Mouse (Mus musculus) forebrain, embryonic 12.5 days (tissue): ENCODE measurements around the gene Bax. TPM values are rescaled to one million over a fixed set of nuclear protein-coding genes. Genes with fewer than 3 reads are reported as not detected.
A peak's percentile ranks its signal among the peaks of the same experiment; 100 is the strongest.

Experiments
- ATAC-seq: fragments of 200-750 bp; cut with Nextera tagmentation; 2 replicates; pipeline ENCODE4 v1.8.0; 2017; ENCODE audit warnings: moderate TSS enrichment; ENCODE audit not compliant: low FRiP score
- H3K27ac ChIP-seq: fragments of 300-500 bp; sonication (generic); 2 replicates; pipeline ENCODE4 v1.5.1; 2016; ENCODE audit warnings: mild to moderate bottlenecking
- H3K27me3 ChIP-seq: fragments of 300-500 bp; sonication (generic); 2 replicates; pipeline ENCODE4 v1.6.1; 2016; ENCODE audit warnings: mild to moderate bottlenecking
- H3K36me3 ChIP-seq: fragments of 300-500 bp; sonication (generic); replicated peaks from 2 replicates; pipeline ENCODE4 v1.6.1; 2016; ENCODE audit warnings: mild to moderate bottlenecking
- H3K4me1 ChIP-seq: fragments of 300-500 bp; sonication (generic); 2 replicates; pipeline ENCODE4 v1.6.1; 2016
- H3K4me2 ChIP-seq: fragments of 300-500 bp; sonication (generic); 2 replicates; pipeline ENCODE4 v1.6.1; 2016; ENCODE audit warnings: mild to moderate bottlenecking, moderate library complexity
- H3K4me3 ChIP-seq: fragments of 300-500 bp; sonication (generic); replicated peaks from 2 replicates; pipeline ENCODE4 v1.5.1; 2016; ENCODE audit warnings: mild to moderate bottlenecking
- H3K9ac ChIP-seq: fragments of 300-500 bp; sonication (generic); 2 replicates; pipeline ENCODE4 v1.6.1; 2016; ENCODE audit warnings: mild to moderate bottlenecking
- H3K9me3 ChIP-seq: fragments of 300-500 bp; sonication (generic); 2 replicates; pipeline ENCODE4 v1.6.1; 2016
- WGBS: fragments of 180-500 bp; shearing (Covaris S2); methylation state at CpG from one replicate; pipeline ENCODE4 v1.1.7; 2016; 5-methylcytosine and 5-hydroxymethylcytosine counted together
- polyA plus RNA-seq: library from polyadenylated mRNA; unstranded; fragments of >200 nt; fragmentation: Nextera tagmentation; extraction: Ambion mirVana; gene quantifications from 2 replicates; pipeline ENCODE4 v1.2.1, GENCODE M21; 2016

The Bax gene
- polyA plus RNA-seq, 1 experiment from 2014 or later, result 256 TPM

GRCm38 (mm10) chr7:45447325-45447990 is 19.2 kb downstream of the Bax start:
- 31% methylated on average over 11 of the region's 11 CpGs for WGBS
- Histone ChIP-seq H3K4me2 (no peak overlapping the region), H3K9ac (no peak overlapping the region), H3K27ac (no peak overlapping the region), H3K9me3 (no peaks in the 10 kb centered on the region), H3K27me3 (no peaks in the 10 kb centered on the region), H3K4me1 (peaks cover 2% of the 10 kb centered on the region; the same call in 1 of the 2 replicates), H3K4me3 (no peak overlapping the region), H3K36me3 (peaks cover 51% of the 10 kb centered on the region)
- ATAC-seq, result no peak

- no peak overlapping the region for H3K9ac ChIP-seq
- H3K4me2 ChIP-seq, result no peak overlapping the region
- H3K27me3 ChIP-seq, result no peaks in the 10 kb centered on the region
- peaks cover 2% of the 10 kb centered on the region; the same call in 1 of the 2 replicates for H3K4me1 ChIP-seq
- H3K4me3 ChIP-seq, result no peak overlapping the region
- no peak for ATAC-seq
- H3K9me3 ChIP-seq, result no peaks in the 10 kb centered on the region
- no peak overlapping the region for H3K27ac ChIP-seq
- peaks cover 45% of the 10 kb centered on the region for H3K36me3 ChIP-seq
Observed at GRCm38 (mm10) chr7:45446589-45446988, 20.1 kb downstream of the Bax start.

GRCm38 (mm10) chr7:45443526-45444420 is 22.9 kb downstream of the Bax start:
- Histone ChIP-seq H3K9ac (0 out of 2 replicates have a peak overlapping the region, but pooled peaks have one; percentile 4), H3K9me3 (no peaks in the 10 kb centered on the region), H3K4me2 (no peak overlapping the region), H3K36me3 (peaks cover 54% of the 10 kb centered on the region), H3K27me3 (no peaks in the 10 kb centered on the region), H3K4me3 (no peak overlapping the region), H3K27ac (no peak overlapping the region), H3K4me1 (no peaks in the 10 kb centered on the region)
- no peak for ATAC-seq
- WGBS, result 90% methylated on average over 22 of the region's 22 CpGs

GRCm38 (mm10) chr7:45437521-45438276 is 29.0 kb downstream of the Bax start, which contains the start of gene Ruvbl2:
TSS of gene Ruvbl2 (minus strand) at chr7:45438096.
- H3K9me3 ChIP-seq, result no peaks in the 10 kb centered on the region
- WGBS, result 14% methylated on average over 19 of the region's 19 CpGs
- no peak within 1 kb of the TSS for H3K9ac ChIP-seq
- H3K27ac ChIP-seq, result no peak within 1 kb of the TSS
- H3K4me1 ChIP-seq, result peaks cover 43% of the 10 kb centered on the region
- peaks cover 20% of the 10 kb centered on the region for H3K36me3 ChIP-seq
- H3K4me2 ChIP-seq, result peak within 1 kb of the TSS; percentile 21
- no peak for ATAC-seq
- H3K4me3 ChIP-seq, result no peak within 1 kb of the TSS
- 0 out of 2 replicates have a peak, but pooled peaks cover 4% of the 10 kb centered on the region for H3K27me3 ChIP-seq

GRCm38 (mm10) chr7:45437046-45437445 is 29.7 kb downstream of the Bax start:
- no peak overlapping the region for H3K9ac ChIP-seq
- H3K4me3 ChIP-seq, result no peak overlapping the region
- no peak for ATAC-seq

GRCm38 (mm10) chr7:45436444-45436843 is 30.3 kb downstream of the Bax start:
- Histone ChIP-seq H3K4me1 (peaks cover 45% of the 10 kb centered on the region), H3K27me3 (0 out of 2 replicates have a peak, but pooled peaks cover 4% of the 10 kb centered on the region), H3K36me3 (peaks cover 24% of the 10 kb centered on the region), H3K9me3 (no peaks in the 10 kb centered on the region), H3K4me3 (no peak overlapping the region), H3K4me2 (no peak overlapping the region), H3K27ac (no peak overlapping the region), H3K9ac (peak overlapping the region; percentile 85; the same call in 1 of the 2 replicates)
- ATAC-seq, result no peak
- WGBS, result 93% methylated on average over 5 of the region's 5 CpGs

More at GRCm38 (mm10) chr7:45437046-45437445, 29.7 kb downstream of the Bax start:
- Histone ChIP-seq H3K36me3 (peaks cover 18% of the 10 kb centered on the region), H3K4me1 (peaks cover 45% of the 10 kb centered on the region), H3K9me3 (no peaks in the 10 kb centered on the region), H3K27me3 (0 out of 2 replicates have a peak, but pooled peaks cover 4% of the 10 kb centered on the region), H3K4me2 (peak overlapping the region; percentile 21; the same call in 1 of the 2 replicates), H3K27ac (no peak overlapping the region)
- 24% methylated on average over 6 of the region's 6 CpGs for WGBS

- ATAC-seq, result peak; percentile 30; the same call in 1 of the 2 replicates
- WGBS, result 4% methylated on average over 16 of the region's 16 CpGs
- Histone ChIP-seq H3K4me1 (peaks cover 45% of the 10 kb centered on the region), H3K4me3 (peak overlapping the region; percentile 76), H3K4me2 (peak overlapping the region; percentile 96), H3K27ac (peak overlapping the region; percentile 63; the same call in 1 of the 2 replicates), H3K36me3 (peaks cover 24% of the 10 kb centered on the region), H3K27me3 (0 out of 2 replicates have a peak, but pooled peaks cover 4% of the 10 kb centered on the region), H3K9me3 (no peaks in the 10 kb centered on the region), H3K9ac (peak overlapping the region; percentile 85)
Observed at GRCm38 (mm10) chr7:45435038-45435437, 31.7 kb downstream of the Bax start.

- peak; percentile 98 for ATAC-seq
- H3K9ac ChIP-seq, result peak within 1 kb of the TSS; percentile 88
- H3K4me2 ChIP-seq, result peak within 1 kb of the TSS; percentile 96
- H3K27ac ChIP-seq, result peak within 1 kb of the TSS; percentile 93
- peak within 1 kb of the TSS; percentile 76 for H3K4me3 ChIP-seq
- WGBS, result under 1% methylated on average over 45 of the region's 45 CpGs
- H3K36me3 ChIP-seq, result peaks cover 29% of the 10 kb centered on the region
- peaks cover 45% of the 10 kb centered on the region for H3K4me1 ChIP-seq
- 0 out of 2 replicates have a peak, but pooled peaks cover 4% of the 10 kb centered on the region for H3K27me3 ChIP-seq
- no peaks in the 10 kb centered on the region for H3K9me3 ChIP-seq
Observed at GRCm38 (mm10) chr7:45434203-45435015, 32.3 kb downstream of the Bax start, which contains the start of gene Gys1. TSS of gene Gys1 (plus strand) at chr7:45434844.

GRCm38 (mm10) chr7:45433835-45434202 is 32.9 kb downstream of the Bax start:
- peak overlapping the region; percentile 88 for H3K9ac ChIP-seq
- H3K36me3 ChIP-seq, result peaks cover 35% of the 10 kb centered on the region
- WGBS, result 3% methylated on average over 7 of the region's 7 CpGs
- peak overlapping the region; percentile 93 for H3K27ac ChIP-seq
- no peaks in the 10 kb centered on the region for H3K9me3 ChIP-seq
- H3K4me3 ChIP-seq, result peak overlapping the region; percentile 76
- H3K4me1 ChIP-seq, result peaks cover 45% of the 10 kb centered on the region
- ATAC-seq, result no peak
- H3K4me2 ChIP-seq, result peak overlapping the region; percentile 96
- H3K27me3 ChIP-seq, result 0 out of 2 replicates have a peak, but pooled peaks cover 4% of the 10 kb centered on the region

- H3K4me3 ChIP-seq, result no peak overlapping the region
- ATAC-seq, result no peak
- peaks cover under 1% of the 10 kb centered on the region; the same call in 1 of the 2 replicates for H3K27me3 ChIP-seq
- 91% methylated on average over 8 of the region's 8 CpGs for WGBS
- no peak overlapping the region for H3K27ac ChIP-seq
- H3K4me1 ChIP-seq, result no peaks in the 10 kb centered on the region
- no peak overlapping the region for H3K9ac ChIP-seq
- H3K4me2 ChIP-seq, result no peak overlapping the region
- H3K36me3 ChIP-seq, result peaks cover 94% of the 10 kb centered on the region
- H3K9me3 ChIP-seq, result no peaks in the 10 kb centered on the region
Observed at GRCm38 (mm10) chr7:45426556-45426955, 40.1 kb downstream of the Bax start.

- H3K27me3 ChIP-seq, result peaks cover 54% of the 10 kb centered on the region
- no peak overlapping the region for H3K4me3 ChIP-seq
- ATAC-seq, result no peak
- no peak overlapping the region for H3K4me2 ChIP-seq
- H3K27ac ChIP-seq, result no peak overlapping the region
- peaks cover 4% of the 10 kb centered on the region; the same call in 1 of the 2 replicates for H3K4me1 ChIP-seq
- H3K9me3 ChIP-seq, result no peaks in the 10 kb centered on the region
- WGBS, result 89% methylated on average over 14 of the region's 14 CpGs
- peaks cover 53% of the 10 kb centered on the region for H3K36me3 ChIP-seq
- no peak overlapping the region for H3K9ac ChIP-seq
Observed at GRCm38 (mm10) chr7:45421194-45421593, 45.5 kb downstream of the Bax start.
